Mouse (Mus musculus): ENCODE results near the gene Eed. TPM values are rescaled to one million over a fixed set of nuclear protein-coding genes. Genes with fewer than 3 reads are reported as not detected.
A peak's percentile ranks its signal among the peaks of the same experiment; 100 is the strongest.

Eed gene
- polyA plus RNA-seq, 2 experiments: 32.3 to 34.1 TPM

DNA sequence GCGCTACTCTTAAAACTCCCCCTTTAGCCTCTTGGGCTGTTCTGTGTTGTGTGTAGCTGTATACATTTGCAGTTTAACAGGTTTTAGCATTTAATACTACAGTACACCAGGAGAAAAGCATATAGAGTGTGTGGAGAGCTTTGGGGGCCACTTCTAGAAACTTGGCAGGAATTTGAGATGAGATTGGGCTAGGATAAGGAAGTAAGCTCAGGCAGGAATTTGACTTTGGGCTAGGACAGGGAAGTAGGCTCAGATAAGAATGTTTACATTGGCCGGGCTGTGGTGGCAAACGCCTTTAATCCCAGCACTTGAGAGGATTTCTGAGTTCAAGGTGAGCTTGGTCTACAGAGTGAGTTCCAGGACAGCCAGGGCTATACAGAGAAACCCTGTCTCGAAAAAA lies 31.4 kb downstream of the Eed start:
- H3K9ac ChIP-seq (replicated peaks): no peak overlapping the region
- H3K27ac ChIP-seq: no peak overlapping the region
- H3K4me3 ChIP-seq (ENCODE audit: insufficient read depth in 1 of 2, low read depth in 2 of 2, low read length in 2 of 2): no peak overlapping the region
- WGBS (ENCODE audit: insufficient replicate concordance): 43% methylated on average over 4 of the region's 4 CpGs
- H3K4me1 ChIP-seq (replicated peaks; ENCODE audit: control insufficient read depth in 2 of 2, insufficient read depth in 2 of 2, low read length in 1 of 2): no peaks in the 10 kb centered on the region
- H3K27me3 ChIP-seq (ENCODE audit: control insufficient read depth, insufficient read depth, low read length): no peaks in the 10 kb centered on the region
- TF ChIP-seq EP300 (IDR thresholded peaks at IDR 0.05; ENCODE audit: low read depth): no peak
- TF ChIP-seq CTCF (IDR thresholded peaks at IDR 0.05; ENCODE audit: low read depth): no peak
- no peak for ATAC-seq (ENCODE audit: insufficient read depth)
- no peak for DNase-seq (ENCODE audit: low read depth in 3 of 3, low spot score in 3 of 3)
- no peaks in the 10 kb centered on the region; the same call in 1 of the 2 replicates for H3K36me3 ChIP-seq (replicated peaks; ENCODE audit: control insufficient read depth, insufficient read depth, low read depth)
- no peak overlapping the region for H3K4me2 ChIP-seq (ENCODE audit: low read depth)
- no peaks in the 10 kb centered on the region for H3K9me3 ChIP-seq (ENCODE audit: control insufficient read depth, low read length)

GRCm38 (mm10) chr7:89948026-89948425 lies 32.8 kb downstream of the Eed start:
- Histone ChIP-seq H3K9me3 (ENCODE audit: control insufficient read depth, low read length) (no peaks in the 10 kb centered on the region), H3K4me3 (ENCODE audit: insufficient read depth in 1 of 2, low read depth in 2 of 2, low read length in 2 of 2) (no peak overlapping the region), H3K4me2 (ENCODE audit: low read depth) (no peak overlapping the region), H3K4me1 (replicated peaks; ENCODE audit: control insufficient read depth in 2 of 2, insufficient read depth in 2 of 2, low read length in 1 of 2) (no peaks in the 10 kb centered on the region), H3K36me3 (replicated peaks; ENCODE audit: control insufficient read depth, insufficient read depth, low read depth) (no peaks in the 10 kb centered on the region), H3K9ac (replicated peaks) (no peak overlapping the region), H3K27ac (no peak overlapping the region), H3K27me3 (ENCODE audit: control insufficient read depth, insufficient read depth, low read length) (no peaks in the 10 kb centered on the region)
- no peak for TF ChIP-seq CTCF (IDR thresholded peaks at IDR 0.05; ENCODE audit: low read depth)
- no peak for TF ChIP-seq EP300 (IDR thresholded peaks at IDR 0.05; ENCODE audit: low read depth)
- WGBS (ENCODE audit: insufficient replicate concordance): 74% methylated on average over 7 of the region's 7 CpGs
- ATAC-seq (ENCODE audit: insufficient read depth): no peak
- no peak for DNase-seq (ENCODE audit: low read depth in 3 of 3, low spot score in 3 of 3)

- Histone ChIP-seq H3K4me3 (ENCODE audit: insufficient read depth in 1 of 2, low read depth in 2 of 2, low read length in 2 of 2) (peak within 1 kb of the TSS; percentile 79 to 82), H3K36me3 (replicated peaks; ENCODE audit: control insufficient read depth, insufficient read depth, low read depth) (no peaks in the 10 kb centered on the region), H3K9ac (replicated peaks) (peak within 1 kb of the TSS; percentile 75), H3K4me1 (replicated peaks; ENCODE audit: control insufficient read depth in 2 of 2, insufficient read depth in 2 of 2, low read length in 1 of 2) (peaks cover 11% of the 10 kb centered on the region in 2 experiments), H3K27me3 (ENCODE audit: control insufficient read depth, insufficient read depth, low read length) (no peaks in the 10 kb centered on the region), H3K9me3 (ENCODE audit: control insufficient read depth, low read length) (no peaks in the 10 kb centered on the region), H3K27ac (peak within 1 kb of the TSS; percentile 64), H3K4me2 (ENCODE audit: low read depth) (peak within 1 kb of the TSS; percentile 87)
- DNase-seq (ENCODE audit: low read depth in 3 of 3, low spot score in 3 of 3) (peak; percentile 99), ATAC-seq (ENCODE audit: insufficient read depth) (peak; percentile 100)
- WGBS (ENCODE audit: insufficient replicate concordance): under 1% methylated on average over 44 of the region's 45 CpGs
- peak; percentile 7; the same call in 1 of the 2 replicates for TF ChIP-seq CTCF (IDR thresholded peaks at IDR 0.05; ENCODE audit: low read depth)
- TF ChIP-seq EP300 (IDR thresholded peaks at IDR 0.05; ENCODE audit: low read depth): no peak
These were observed 40.0 kb downstream of the Eed start, which contains the start of gene Hikeshi for GRCm38 (mm10) chr7:89940571-89941463. Gene Hikeshi (minus strand): TSS chr7:89941204.

DNA sequence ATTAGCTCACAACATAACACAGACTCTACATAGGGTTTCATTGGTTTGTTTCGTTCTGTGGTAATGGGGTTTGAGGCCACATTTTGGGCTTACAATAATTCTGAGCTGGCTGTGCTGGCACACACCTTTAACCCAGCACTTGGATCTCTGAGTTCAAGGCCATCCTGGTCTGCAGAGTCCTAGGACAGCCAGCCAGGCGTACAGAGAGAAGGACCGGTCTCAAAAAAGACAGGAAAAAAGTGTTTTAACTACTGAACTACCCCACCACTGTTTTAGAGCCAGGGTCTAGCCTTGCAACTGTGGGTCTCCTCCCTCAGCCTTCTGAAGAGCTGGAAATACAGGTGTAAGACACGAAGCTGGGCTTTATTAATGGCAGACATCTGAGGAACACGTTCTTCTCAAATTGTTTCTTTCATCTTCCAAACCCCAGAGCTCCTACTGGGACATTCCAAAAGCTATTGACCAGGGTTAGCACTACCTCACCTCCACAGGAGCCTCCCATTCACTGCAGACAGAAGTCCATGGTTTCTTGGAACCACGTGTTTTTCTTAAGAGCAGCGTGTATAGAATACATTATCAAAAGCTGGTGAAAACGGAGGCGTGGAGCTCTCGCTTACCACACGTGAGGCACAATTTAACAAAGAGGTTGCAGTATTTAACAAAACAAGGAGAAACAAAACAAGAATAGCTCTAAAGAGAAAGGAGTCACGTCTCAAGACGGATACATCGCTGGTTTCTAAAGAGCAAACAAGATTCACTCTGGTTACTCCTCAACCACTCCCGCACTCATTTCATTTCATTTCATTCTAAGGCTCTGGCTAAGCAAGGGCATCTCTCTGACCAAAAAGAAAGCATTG lies 41.1 kb downstream of the Eed start:
- peaks cover 11% of the 10 kb centered on the region in 2 experiments for H3K4me1 ChIP-seq (replicated peaks; ENCODE audit: control insufficient read depth in 2 of 2, insufficient read depth in 2 of 2, low read length in 1 of 2)
- 45% methylated on average over 15 of the region's 15 CpGs for WGBS (ENCODE audit: insufficient replicate concordance)
- no peak for TF ChIP-seq EP300 (IDR thresholded peaks at IDR 0.05; ENCODE audit: low read depth)
- no peak for TF ChIP-seq CTCF (IDR thresholded peaks at IDR 0.05; ENCODE audit: low read depth)
- ATAC-seq (ENCODE audit: insufficient read depth) (no peak), DNase-seq (ENCODE audit: low read depth in 3 of 3, low spot score in 3 of 3) (no peak)
- H3K27ac ChIP-seq: no peak overlapping the region
- H3K4me2 ChIP-seq (ENCODE audit: low read depth): peak overlapping the region; percentile 87
- H3K4me3 ChIP-seq (ENCODE audit: insufficient read depth in 1 of 2, low read depth in 2 of 2, low read length in 2 of 2): peak overlapping the region; percentile 11 to 79
- H3K27me3 ChIP-seq (ENCODE audit: control insufficient read depth, insufficient read depth, low read length): no peaks in the 10 kb centered on the region
- H3K9ac ChIP-seq (replicated peaks): peak overlapping the region; percentile 75
- no peaks in the 10 kb centered on the region for H3K36me3 ChIP-seq (replicated peaks; ENCODE audit: control insufficient read depth, insufficient read depth, low read depth)
- H3K9me3 ChIP-seq (ENCODE audit: control insufficient read depth, low read length): no peaks in the 10 kb centered on the region
